Mouse (Mus musculus): ENCODE data around the gene Serpina5. TPM values are rescaled to one million over a fixed set of nuclear protein-coding genes. Genes with fewer than 3 reads are reported as not detected.
A peak's percentile ranks its signal among the peaks of the same experiment; 100 is the strongest.

The Serpina5 gene
- polyA plus RNA-seq, 1 experiment from 2014 or later = not detected

DNA sequence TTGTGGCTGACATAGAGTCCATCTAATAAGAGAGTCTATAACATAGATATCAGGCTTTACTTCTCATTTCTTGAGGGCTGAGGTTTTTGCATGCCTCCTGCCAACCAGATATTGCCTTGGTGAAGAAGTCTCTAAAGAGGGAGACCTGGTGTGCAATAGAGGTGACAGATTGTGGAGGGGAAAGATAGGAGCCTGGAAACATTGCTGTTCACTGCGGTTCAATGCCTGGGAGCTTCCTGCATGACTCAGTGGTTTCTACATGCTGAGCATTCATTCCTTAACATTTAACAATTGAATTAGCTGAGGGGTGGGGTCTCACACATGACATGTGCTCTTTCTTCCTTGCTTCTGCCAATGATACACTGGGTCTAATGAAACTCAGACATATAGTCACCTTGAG lies 22.2 kb downstream of the Serpina5 start:
- H3K9me3 ChIP-seq (replicated peaks; ENCODE audit: low read length) = no peaks in the 10 kb centered on the region
- TF ChIP-seq CTCF (IDR thresholded peaks at IDR 0.05; ENCODE audit: low read depth) = no peak
- H3K4me1 ChIP-seq (replicated peaks; ENCODE audit: insufficient read depth, low read length) = no peaks in the 10 kb centered on the region
- no peaks in the 10 kb centered on the region for H3K27me3 ChIP-seq (ENCODE audit: insufficient read depth, low read length)
- DNase-seq (ENCODE audit: low spot score) (no peak), ATAC-seq (replicated peaks; ENCODE audit: low FRiP score, low read depth) (no peak)
- H3K4me2 ChIP-seq (ENCODE audit: low read length) = no peak overlapping the region
- no peak overlapping the region for H3K4me3 ChIP-seq (replicated peaks; ENCODE audit: low read depth, low read length)
- no peak overlapping the region for H3K9ac ChIP-seq (ENCODE audit: low read depth, low read length)
- 77% methylated on average over 1 of the region's 1 CpGs for WGBS
- no peaks in the 10 kb centered on the region for H3K36me3 ChIP-seq (ENCODE audit: insufficient read depth, low read length)
- no peak overlapping the region for H3K27ac ChIP-seq

DNA sequence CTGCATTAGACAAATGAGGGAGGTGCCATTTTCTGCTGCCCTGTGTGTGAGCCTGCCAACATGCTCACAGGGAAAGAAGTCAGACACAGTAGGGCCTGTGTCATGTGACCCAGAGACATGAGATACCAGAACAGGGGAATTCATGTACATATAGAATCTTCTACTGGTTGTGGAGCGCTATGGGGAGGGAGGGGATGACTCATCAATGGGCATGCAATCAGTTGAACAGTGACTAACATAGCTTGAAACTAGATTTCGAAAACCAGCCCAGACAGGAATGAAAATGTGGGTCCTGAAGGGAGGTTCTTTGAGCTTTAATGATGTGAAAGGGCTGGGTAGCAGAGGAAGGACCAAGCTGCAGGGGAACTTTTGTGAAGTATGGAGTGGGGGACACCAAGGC lies 23.1 kb downstream of the Serpina5 start:
- 84% methylated on average over 2 of the region's 2 CpGs for WGBS

DNA sequence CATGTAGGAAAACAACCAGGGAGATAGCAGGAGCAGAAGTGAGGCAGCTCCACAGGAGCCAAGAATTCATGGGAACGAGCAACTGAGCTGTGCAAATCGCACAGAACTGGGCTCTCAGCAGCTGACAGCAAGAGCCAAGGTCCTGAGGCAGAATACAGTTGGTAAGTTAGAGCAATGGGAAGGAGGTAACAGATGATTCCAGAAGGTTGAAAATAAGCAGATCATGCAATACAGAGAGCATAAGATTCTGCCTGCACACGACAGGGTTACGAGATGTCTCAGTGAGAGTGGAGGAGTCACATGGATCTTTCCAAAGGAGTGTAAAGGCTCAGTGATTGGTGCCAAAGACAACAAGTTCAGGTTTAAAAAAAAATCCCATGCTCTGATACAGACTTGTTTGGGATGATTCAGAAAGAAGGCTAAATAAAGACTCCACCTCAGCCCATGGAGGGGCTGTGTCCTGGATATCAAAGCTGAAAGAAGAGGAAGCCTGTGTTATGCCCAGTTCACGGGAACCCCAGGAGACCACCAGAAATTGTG lies 24.2 kb downstream of the Serpina5 start:
- TF ChIP-seq CTCF (IDR thresholded peaks at IDR 0.05; ENCODE audit: low read depth) = no peak
- Histone ChIP-seq H3K36me3 (ENCODE audit: insufficient read depth, low read length) (no peaks in the 10 kb centered on the region), H3K27ac (no peak overlapping the region), H3K4me1 (replicated peaks; ENCODE audit: insufficient read depth, low read length) (no peaks in the 10 kb centered on the region), H3K9me3 (replicated peaks; ENCODE audit: low read length) (no peaks in the 10 kb centered on the region), H3K27me3 (ENCODE audit: insufficient read depth, low read length) (no peaks in the 10 kb centered on the region), H3K4me2 (ENCODE audit: low read length) (no peak overlapping the region), H3K9ac (ENCODE audit: low read depth, low read length) (no peak overlapping the region), H3K4me3 (replicated peaks; ENCODE audit: low read depth, low read length) (no peak overlapping the region)
- ATAC-seq (replicated peaks; ENCODE audit: low FRiP score, low read depth) (no peak), DNase-seq (ENCODE audit: low spot score) (peak; percentile 8)
- 54% methylated on average over 5 of the region's 5 CpGs for WGBS

More for the DNA sequence above, 23.1 kb downstream of the Serpina5 start:
- H3K27ac ChIP-seq = no peak overlapping the region
- no peak for DNase-seq (ENCODE audit: low spot score)
- no peak overlapping the region for H3K4me2 ChIP-seq (ENCODE audit: low read length)
- H3K27me3 ChIP-seq (ENCODE audit: insufficient read depth, low read length) = no peaks in the 10 kb centered on the region
- H3K9me3 ChIP-seq (replicated peaks; ENCODE audit: low read length) = no peaks in the 10 kb centered on the region
- ATAC-seq (replicated peaks; ENCODE audit: low FRiP score, low read depth) = no peak
- H3K9ac ChIP-seq (ENCODE audit: low read depth, low read length) = no peak overlapping the region
- H3K36me3 ChIP-seq (ENCODE audit: insufficient read depth, low read length) = no peaks in the 10 kb centered on the region
- TF ChIP-seq CTCF (IDR thresholded peaks at IDR 0.05; ENCODE audit: low read depth) = no peak
- no peak overlapping the region for H3K4me3 ChIP-seq (replicated peaks; ENCODE audit: low read depth, low read length)
- no peaks in the 10 kb centered on the region for H3K4me1 ChIP-seq (replicated peaks; ENCODE audit: insufficient read depth, low read length)

DNA sequence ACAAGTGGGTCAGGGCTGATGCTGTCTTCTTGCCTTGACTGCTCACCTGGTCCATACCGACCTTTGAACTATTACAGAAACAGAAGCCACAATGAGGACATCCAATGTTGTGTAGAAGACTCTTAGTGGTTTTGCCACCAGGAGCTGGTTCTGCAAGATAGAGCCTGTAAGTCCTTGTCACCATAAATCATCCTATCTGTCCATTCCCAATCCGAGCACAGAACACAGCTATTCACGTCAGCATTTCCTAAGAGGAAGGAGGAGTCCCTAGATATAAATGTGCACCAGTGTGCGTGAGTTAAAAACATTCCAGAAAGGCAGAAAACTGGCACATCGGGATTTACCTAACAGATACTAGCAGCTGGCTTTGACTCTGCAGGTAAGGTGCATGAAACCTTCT lies 26.8 kb downstream of the Serpina5 start, which contains the start of gene Serpina3b:
TSS of gene Serpina3b (plus strand) at position 301 of the 400 bp plus-strand sequence.
- DNase-seq (ENCODE audit: low spot score) (no peak), ATAC-seq (replicated peaks; ENCODE audit: low FRiP score, low read depth) (no peak)
- Histone ChIP-seq H3K9ac (ENCODE audit: low read depth, low read length) (no peak within 1 kb of the TSS), H3K9me3 (replicated peaks; ENCODE audit: low read length) (no peaks in the 10 kb centered on the region), H3K36me3 (ENCODE audit: insufficient read depth, low read length) (no peaks in the 10 kb centered on the region), H3K4me1 (replicated peaks; ENCODE audit: insufficient read depth, low read length) (no peaks in the 10 kb centered on the region), H3K4me3 (replicated peaks; ENCODE audit: low read depth, low read length) (no peak within 1 kb of the TSS), H3K4me2 (ENCODE audit: low read length) (no peak within 1 kb of the TSS), H3K27me3 (ENCODE audit: insufficient read depth, low read length) (no peaks in the 10 kb centered on the region), H3K27ac (no peak within 1 kb of the TSS)
- no peak for TF ChIP-seq CTCF (IDR thresholded peaks at IDR 0.05; ENCODE audit: low read depth)
- WGBS = 70% methylated on average over 5 of the region's 5 CpGs

DNA sequence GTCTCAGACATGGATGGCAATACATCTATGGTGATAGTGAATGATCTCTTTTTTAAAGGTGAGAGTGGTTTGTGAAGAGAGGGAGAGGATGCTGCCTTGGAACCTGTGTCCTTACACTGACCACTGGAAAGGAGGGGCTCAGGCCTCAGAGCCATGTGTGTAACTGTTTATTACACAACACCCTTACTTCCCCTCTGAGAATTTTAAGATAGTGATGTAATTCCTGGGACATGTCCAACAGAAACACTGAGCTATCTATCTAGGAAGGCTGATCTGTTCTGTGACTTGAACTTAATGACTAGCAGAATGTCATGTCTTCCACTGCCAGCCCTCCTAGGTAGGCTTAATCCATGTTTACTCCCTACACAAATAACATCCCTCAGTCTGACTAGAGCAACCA lies 30.1 kb downstream of the Serpina5 start:
- Histone ChIP-seq H3K4me3 (replicated peaks; ENCODE audit: low read depth, low read length) (no peak overlapping the region), H3K9ac (ENCODE audit: low read depth, low read length) (no peak overlapping the region), H3K4me1 (replicated peaks; ENCODE audit: insufficient read depth, low read length) (no peaks in the 10 kb centered on the region), H3K36me3 (ENCODE audit: insufficient read depth, low read length) (no peaks in the 10 kb centered on the region), H3K9me3 (replicated peaks; ENCODE audit: low read length) (no peaks in the 10 kb centered on the region), H3K4me2 (ENCODE audit: low read length) (no peak overlapping the region), H3K27ac (no peak overlapping the region), H3K27me3 (ENCODE audit: insufficient read depth, low read length) (no peaks in the 10 kb centered on the region)
- ATAC-seq (replicated peaks; ENCODE audit: low FRiP score, low read depth) = no peak
- no peak for DNase-seq (ENCODE audit: low spot score)
- TF ChIP-seq CTCF (IDR thresholded peaks at IDR 0.05; ENCODE audit: low read depth) = no peak

DNA sequence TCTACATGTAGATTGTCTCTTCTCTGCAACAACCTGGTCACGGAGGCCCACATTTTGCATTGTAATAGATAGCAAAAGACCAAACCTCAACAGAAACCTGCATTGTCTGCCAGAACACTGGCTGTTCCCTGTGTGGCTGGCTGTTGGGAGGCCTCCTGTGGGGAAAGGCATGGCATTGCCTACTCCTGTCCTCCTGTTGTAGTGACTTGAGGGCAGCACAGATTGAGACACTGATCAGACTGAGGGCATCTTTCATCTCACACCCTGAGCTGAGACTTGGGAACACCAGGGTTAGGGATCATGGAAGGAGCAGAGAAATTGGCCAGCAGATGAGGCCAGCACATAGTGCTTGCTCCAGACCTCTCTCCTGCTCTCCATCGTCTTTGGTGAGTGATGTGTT lies 37.3 kb downstream of the Serpina5 start:
- 81% methylated on average over 2 of the region's 2 CpGs for WGBS
- Histone ChIP-seq H3K36me3 (ENCODE audit: insufficient read depth, low read length) (no peaks in the 10 kb centered on the region), H3K9ac (ENCODE audit: low read depth, low read length) (no peak overlapping the region), H3K4me2 (ENCODE audit: low read length) (no peak overlapping the region), H3K27me3 (ENCODE audit: insufficient read depth, low read length) (no peaks in the 10 kb centered on the region), H3K9me3 (replicated peaks; ENCODE audit: low read length) (no peaks in the 10 kb centered on the region), H3K4me1 (replicated peaks; ENCODE audit: insufficient read depth, low read length) (no peaks in the 10 kb centered on the region), H3K4me3 (replicated peaks; ENCODE audit: low read depth, low read length) (no peak overlapping the region), H3K27ac (no peak overlapping the region)
- no peak for ATAC-seq (replicated peaks; ENCODE audit: low FRiP score, low read depth)
- no peak for TF ChIP-seq CTCF (IDR thresholded peaks at IDR 0.05; ENCODE audit: low read depth)
- no peak for DNase-seq (ENCODE audit: low spot score)

DNA sequence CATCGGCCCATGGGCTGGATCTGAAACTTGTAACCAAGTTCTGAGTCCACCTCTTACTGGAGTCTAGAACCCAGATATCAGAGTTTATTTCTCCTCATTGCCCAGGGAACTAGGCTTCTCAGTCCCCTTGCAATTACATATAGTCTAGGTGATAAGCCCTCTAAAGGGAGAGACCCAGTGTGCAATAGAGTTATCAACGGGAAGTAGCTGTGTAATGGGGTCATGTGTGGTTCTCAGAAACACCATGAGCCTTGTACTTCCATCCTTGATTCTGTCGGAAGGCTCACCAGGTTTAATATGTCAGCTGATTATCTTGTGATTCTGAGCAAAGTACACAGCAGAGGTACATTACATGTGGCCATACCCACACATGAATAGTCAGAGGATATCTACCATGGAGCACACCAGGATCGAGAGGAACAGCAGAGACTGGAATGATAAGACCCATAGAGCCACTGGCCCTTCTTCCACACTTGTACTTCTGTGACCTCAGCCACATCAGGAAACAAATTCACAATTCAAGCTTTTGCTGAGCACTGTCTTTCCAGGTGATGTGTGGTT lies 39.7 kb downstream of the Serpina5 start:
- Histone ChIP-seq H3K27ac (no peak overlapping the region), H3K4me1 (replicated peaks; ENCODE audit: insufficient read depth, low read length) (no peaks in the 10 kb centered on the region), H3K4me3 (replicated peaks; ENCODE audit: low read depth, low read length) (no peak overlapping the region), H3K9ac (ENCODE audit: low read depth, low read length) (no peak overlapping the region), H3K9me3 (replicated peaks; ENCODE audit: low read length) (no peaks in the 10 kb centered on the region), H3K4me2 (ENCODE audit: low read length) (no peak overlapping the region), H3K36me3 (ENCODE audit: insufficient read depth, low read length) (no peaks in the 10 kb centered on the region), H3K27me3 (ENCODE audit: insufficient read depth, low read length) (no peaks in the 10 kb centered on the region)
- no peak for DNase-seq (ENCODE audit: low spot score)
- 85% methylated on average over 4 of the region's 4 CpGs for WGBS
- TF ChIP-seq CTCF (IDR thresholded peaks at IDR 0.05; ENCODE audit: low read depth) = no peak
- ATAC-seq (replicated peaks; ENCODE audit: low FRiP score, low read depth) = no peak

All from kidney, postnatal 0 days (tissue).